In the genomic region with DNA sequence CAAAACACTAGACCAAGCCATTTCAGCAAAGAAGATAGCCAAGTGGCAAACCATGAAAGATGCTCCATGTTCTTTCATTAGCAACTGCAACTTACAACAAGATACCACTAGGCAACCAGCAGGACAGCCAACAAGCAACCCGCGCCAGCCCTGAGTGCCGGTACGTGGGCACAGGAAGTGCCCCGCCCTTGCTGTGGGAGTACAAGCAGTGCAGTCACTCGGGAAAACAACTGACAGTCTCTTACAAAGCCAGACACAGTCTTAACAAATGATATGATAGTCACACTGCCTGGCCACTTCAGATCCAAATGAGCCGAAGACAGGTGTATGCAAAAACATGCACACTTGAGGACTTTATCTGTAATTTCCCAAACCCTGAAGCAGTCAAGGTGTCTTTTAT, we compare ENCODE assay signal across 17 mouse cellular contexts. TPM values are rescaled to one million over a fixed set of nuclear protein-coding genes. Genes with fewer than 3 reads are reported as not detected.
DNase-seq lines count a peak whose midpoint lies in the region; ATAC-seq and TF ChIP-seq lines count a peak whose summit lies in the region.
"Had no signal": no experiment of that assay in that cellular context is flagged by ENCODE, and none has a peak within 500 bp of the region (broad histone marks: within the 10 kb centered on the region; RNA-seq: fewer than 3 reads in every experiment).

No protein-coding gene starts in this region.

- TF ChIP-seq CTCF in heart, adult 2 months (IDR thresholded peaks at IDR 0.05), result 0 out of 2 replicates have a peak, but pooled peaks have one; percentile 1

- DNase-seq in heart, adult 2 months, result peak in 1 of 2 experiments; percentile 40
- DNase-seq in heart, adult 9 months (ENCODE audit: low spot score in 2 of 2), result no peak
- peak; percentile 84 for DNase-seq in T-cell, adult 2 months (ENCODE audit: low spot score)
- peak; percentile 75 for DNase-seq in lung, postnatal 36 days
- DNase-seq in thymus, adult 18-20 months, result peak; percentile 32 to 65
- DNase-seq in kidney, postnatal 25 days, result no peak
- no peak for DNase-seq in adrenal gland, postnatal 25 days
- DNase-seq: adrenal gland, adult 2 months; cerebellum, postnatal 10 days; gastrocnemius, postnatal 36 days; liver; midbrain, embryonic 14.5 days had no signal

- H3K27ac ChIP-seq in heart, adult 2 months, result no peak overlapping the region
- H3K27ac ChIP-seq in hindbrain, embryonic 13.5 days, result no peak overlapping the region

- H3K4me2 ChIP-seq in hindbrain, embryonic 13.5 days, result no peak overlapping the region

- H3K9ac ChIP-seq in heart, adult 2 months (ENCODE audit: low read depth, low read length), result no peak overlapping the region
- H3K9ac ChIP-seq in hindbrain, embryonic 13.5 days, result no peak overlapping the region

- intact Hi-C loops in heart, adult 2 months (cut with DNase I), result no loop called here

- 43% methylated on average over 7 of the region's 7 CpGs for WGBS in heart, adult 2 months
- WGBS in hindbrain, embryonic 13.5 days, result 86% methylated on average over 7 of the region's 7 CpGs

- ATAC-seq in hindbrain, embryonic 13.5 days (ENCODE audit: low FRiP score), result no peak

- no peaks in the 10 kb centered on the region for H3K4me1 ChIP-seq in heart, adult 2 months (ENCODE audit: control insufficient read depth, insufficient read depth, low read length)
- H3K4me1 ChIP-seq in hindbrain, embryonic 13.5 days (replicated peaks), result no peaks in the 10 kb centered on the region

- H3K36me3 ChIP-seq in heart, adult 2 months (ENCODE audit: control insufficient read depth, insufficient read depth, low read length), result no peaks in the 10 kb centered on the region
- peaks cover 34% of the 10 kb centered on the region for H3K36me3 ChIP-seq in hindbrain, embryonic 13.5 days

- no peaks in the 10 kb centered on the region for H3K79me2 ChIP-seq in heart, adult 2 months (replicated peaks; ENCODE audit: control insufficient read depth, insufficient read depth, low read length)

- no peaks in the 10 kb centered on the region for H3K27me3 ChIP-seq in heart, adult 2 months (ENCODE audit: control insufficient read depth, insufficient read depth, low read length)
- no peaks in the 10 kb centered on the region for H3K27me3 ChIP-seq in hindbrain, embryonic 13.5 days
- H3K27me3 ChIP-seq: CH12.LX had no signal

- TF ChIP-seq POLR2A in heart, adult 2 months (IDR thresholded peaks at IDR 0.05; ENCODE audit: insufficient read depth, low read depth, low read length), result no peak

- no peaks in the 10 kb centered on the region for H3K9me3 ChIP-seq in hindbrain, embryonic 13.5 days

- no peak overlapping the region for H3K4me3 ChIP-seq in heart, adult 2 months
- no peak overlapping the region for H3K4me3 ChIP-seq in hindbrain, embryonic 13.5 days
- H3K4me3 ChIP-seq: erythroblast, embryonic 14.5 days had no signal

- TF ChIP-seq EP300 in heart, adult 2 months (IDR thresholded peaks at IDR 0.05; ENCODE audit: insufficient read depth, low read depth, low read length), result no peak

RNA-seq across cellular contexts. Expression of a gene that starts 20.1 kb away (rescaled TPM):
- total RNA-seq in heart, adult 2 months (2021), result 100 to 1,000 TPM in 1 of 2 experiments, 10 to 100 TPM in 1; 80.3 to 100 TPM
- polyA plus RNA-seq in heart, adult 2 months (2012; rRNA removed), result 168 and 181 TPM in 2 replicates
- 46.1 and 49.7 TPM in 2 replicates for polyA plus RNA-seq in hindbrain, embryonic 13.5 days (2015; fragmentation: Nextera tagmentation; extraction: Ambion mirVana)
- total RNA-seq in adrenal gland, postnatal 25 days (2021), result 34.2 and 38.0 TPM in 2 replicates

RNA-seq across cellular contexts. Expression of a gene that starts 33.8 kb away (rescaled TPM):
- total RNA-seq in heart, adult 2 months (2021), result 1 to 10 TPM; 1.4 to 1.6 TPM
- 0.31 and 0.76 TPM in 2 replicates for polyA plus RNA-seq in heart, adult 2 months (2012; rRNA removed)
- polyA plus RNA-seq in hindbrain, embryonic 13.5 days (2015; fragmentation: Nextera tagmentation; extraction: Ambion mirVana), result 0.05 and 0.19 TPM in 2 replicates
- 0.09 and 0.29 TPM in 2 replicates for total RNA-seq in adrenal gland, postnatal 25 days (2021)
- total RNA-seq: CH12.LX; hematopoietic stem cell, adult 5-6 weeks had no signal
- polyA plus RNA-seq: erythroblast, embryonic 14.5 days had no signal

RNA-seq across cellular contexts. Expression of a gene that starts 41.9 kb away (rescaled TPM):
- not detected for total RNA-seq in heart, adult 2 months (2021)
- polyA plus RNA-seq in heart, adult 2 months (2012; rRNA removed), result not detected in 2 replicates
- polyA plus RNA-seq in hindbrain, embryonic 13.5 days (2015; fragmentation: Nextera tagmentation; extraction: Ambion mirVana), result not detected in 2 replicates
- not detected in 2 replicates for total RNA-seq in adrenal gland, postnatal 25 days (2021)
- total RNA-seq: adrenal gland, adult 2 months; CH12.LX; gastrocnemius, postnatal 36 days; hematopoietic stem cell, adult 5-6 weeks had no signal
- polyA plus RNA-seq: adrenal gland, adult 2 months; erythroblast, embryonic 14.5 days; large intestine, adult 2 months; midbrain, embryonic 14.5 days had no signal

RNA-seq across cellular contexts. Expression of a gene that starts 55.6 kb away (rescaled TPM):
- 1 to 10 TPM; 5.8 to 5.9 TPM for total RNA-seq in heart, adult 2 months (2021)
- polyA plus RNA-seq in heart, adult 2 months (2012; rRNA removed), result 3.2 and 6.7 TPM in 2 replicates
- 0.08 and 0.14 TPM in 2 replicates for polyA plus RNA-seq in hindbrain, embryonic 13.5 days (2015; fragmentation: Nextera tagmentation; extraction: Ambion mirVana)
- 0.33 and 0.49 TPM in 2 replicates for total RNA-seq in adrenal gland, postnatal 25 days (2021)
- total RNA-seq: CH12.LX; hematopoietic stem cell, adult 5-6 weeks had no signal
- polyA plus RNA-seq: erythroblast, embryonic 14.5 days had no signal

Comparison
In these comparisons a context has a peak if more than half of its experiments do, and no peak if none do; other contexts are left out.
1. DNase-seq: peak in T-cell, adult 2 months (single experiment), lung, postnatal 36 days (single experiment) and thymus, adult 18-20 months (2 of 2); none in heart, adult 9 months (0 of 2), kidney, postnatal 25 days (0 of 2) and adrenal gland, postnatal 25 days (single experiment).